Mouse (Mus musculus) G1E (cell line): Measurements from ENCODE around the gene Zscan4-ps3. TPM values are rescaled to one million over a fixed set of nuclear protein-coding genes. Genes with fewer than 3 reads are reported as not detected.
"Not testable (repeated sequence)": the region's sequence is repeated elsewhere in the genome, so short reads cannot be mapped to it uniquely, and the experiment has no call there.

Experiments used
- ATAC-seq: 2 replicates; pipeline ENCODE4 v1.8.0; 2016; ENCODE audit warnings: mild to moderate bottlenecking; ENCODE audit not compliant: insufficient number of reproducible peaks, poor library complexity, low FRiP score, severe bottlenecking; ENCODE audit errors: extremely low read depth
- DNase-seq: peaks from one replicate; pipeline ENCODE4 v3.0.0; 2012; ENCODE audit warnings: low spot score
- H3K27me3 ChIP-seq: 2 replicates; pipeline ENCODE4 v1.6.1; 2012; ENCODE audit warnings: mild to moderate bottlenecking, low read length, inconsistent platforms; ENCODE audit not compliant: insufficient read depth
- H3K36me3 ChIP-seq: replicated peaks from 2 replicates; pipeline ENCODE3; 2012; ENCODE audit warnings: mild to moderate bottlenecking, inconsistent platforms
- H3K4me1 ChIP-seq: 2 replicates; pipeline ENCODE4 v1.6.1; 2012; ENCODE audit warnings: low read depth, low read length, inconsistent platforms, mixed read lengths; ENCODE audit not compliant: insufficient read depth
- H3K4me3 ChIP-seq: 2 replicates; pipeline ENCODE4 v1.5.1; 2012; ENCODE audit warnings: low read depth, mild to moderate bottlenecking, inconsistent platforms, low read length, moderate library complexity, mixed read lengths
- H3K9me3 ChIP-seq: replicated peaks from 2 replicates; pipeline ENCODE4 v1.6.1; 2012; ENCODE audit warnings: inconsistent platforms
- polyA plus RNA-seq: library from polyadenylated mRNA; stranded (reverse); fragments of >175 nt; gene quantifications from 2 replicates; pipeline ENCODE4 v1.2.3, GENCODE M21; 2012
- total RNA-seq, 2 experiments: library from RNA; stranded (forward) in 1 of 2; stranded (reverse) in 1 of 2; fragments of 200-1000 nt in 1 of 2; fragments of >200 nt in 1 of 2; fragmentation: Nextera tagmentation in 1 of 2; gene quantifications; 2 replicates each; pipeline ENCODE4 v1.2.3; 2014 to 2017

The Zscan4-ps3 gene
- total RNA-seq (2014; fragmentation: Nextera tagmentation), result not detected in 2 replicates
- 0.16 TPM in 1 of 2 replicates, not detected in the other for total RNA-seq (2017)
- polyA plus RNA-seq, result not detected in 2 replicates

- ATAC-seq, DNase-seq, H3K27me3 ChIP-seq, H3K9me3 ChIP-seq, H3K4me3 ChIP-seq, H3K4me1 ChIP-seq, H3K36me3 ChIP-seq: not testable (repeated sequence)
These were observed at the start of gene Zscan4-ps3 for GRCm38 (mm10) chr7:11609008-11609407. Gene Zscan4-ps3 (plus strand): TSS chr7:11609308.

DNA sequence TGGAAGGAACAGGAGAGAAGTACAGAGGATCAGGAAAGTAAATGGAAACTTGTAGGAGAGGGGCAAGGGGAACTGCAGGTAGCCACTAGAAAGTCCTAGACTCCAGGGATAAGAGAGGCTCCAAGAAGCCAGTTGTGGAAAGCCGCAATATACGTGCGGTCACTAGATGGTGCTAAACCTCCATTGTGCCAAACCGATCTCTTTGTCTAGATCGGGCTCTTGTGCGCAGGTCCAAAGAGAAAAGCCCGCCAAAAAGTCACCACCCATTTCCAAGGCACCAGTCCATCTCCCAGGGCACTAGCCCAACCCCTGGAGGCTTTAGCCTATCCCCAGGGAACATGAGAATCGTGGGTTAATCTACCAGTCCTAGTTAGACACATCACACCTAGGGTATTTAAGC, 8.0 kb downstream of the Zscan4-ps3 start:
- H3K36me3 ChIP-seq, DNase-seq, ATAC-seq: not testable (repeated sequence)

More for the DNA sequence above, 8.0 kb downstream of the Zscan4-ps3 start:
- not testable (repeated sequence) for H3K27me3 ChIP-seq, H3K4me3 ChIP-seq, H3K9me3 ChIP-seq, H3K4me1 ChIP-seq

Other genes starting within 250 kb of the Zscan4-ps3 start
- gene Zscan4f, start 211.4 kb upstream of the Zscan4-ps3 start, total RNA-seq (2014; fragmentation: Nextera tagmentation), result not detected in 2 replicates
- 0.76 TPM in 1 of 2 replicates, not detected in the other for gene Zscan4f, start 211.4 kb upstream of the Zscan4-ps3 start, total RNA-seq (2017)
- not detected in 2 replicates for gene Zscan4f, start 211.4 kb upstream of the Zscan4-ps3 start, polyA plus RNA-seq
- not detected in 2 replicates for gene Zscan4-ps2, start 95.0 kb upstream of the Zscan4-ps3 start, total RNA-seq (2014; fragmentation: Nextera tagmentation)
- not detected in 2 replicates for gene Zscan4-ps2, start 95.0 kb upstream of the Zscan4-ps3 start, total RNA-seq (2017)
- gene Zscan4-ps2, start 95.0 kb upstream of the Zscan4-ps3 start, polyA plus RNA-seq, result not detected in 2 replicates
- gene Vmn1r72, start 70.8 kb downstream of the Zscan4-ps3 start, total RNA-seq (2014; fragmentation: Nextera tagmentation), result not detected in 2 replicates
- gene Vmn1r72, start 70.8 kb downstream of the Zscan4-ps3 start, total RNA-seq (2017), result 0.06 and 0.16 TPM in 2 replicates
- not detected in 2 replicates for gene Vmn1r72, start 70.8 kb downstream of the Zscan4-ps3 start, polyA plus RNA-seq
- gene Vmn1r73, start 121.0 kb downstream of the Zscan4-ps3 start, total RNA-seq (2014; fragmentation: Nextera tagmentation), result not detected in 2 replicates
- 0.11 and 0.12 TPM in 2 replicates for gene Vmn1r73, start 121.0 kb downstream of the Zscan4-ps3 start, total RNA-seq (2017)
- gene Vmn1r73, start 121.0 kb downstream of the Zscan4-ps3 start, polyA plus RNA-seq, result not detected in 2 replicates
- gene Vmn1r74, start 224.7 kb downstream of the Zscan4-ps3 start, total RNA-seq (2014; fragmentation: Nextera tagmentation), result not detected in 2 replicates
- gene Vmn1r74, start 224.7 kb downstream of the Zscan4-ps3 start, total RNA-seq (2017), result 0.06 TPM in 1 of 2 replicates, not detected in the other
- gene Vmn1r74, start 224.7 kb downstream of the Zscan4-ps3 start, polyA plus RNA-seq, result not detected in 2 replicates